Mouse (Mus musculus): ENCODE measurements around the gene Crlf2.

Crlf2 gene

GRCm38 (mm10) chr5:109558404-109559160 is at the start of gene Crlf2:
TSS of gene Crlf2 (minus strand) at chr5:109558993.
- DNase-seq (ENCODE audit: low spot score): peak; percentile 96

GRCm38 (mm10) chr5:109602585-109602984 is 43.8 kb upstream of the Crlf2 start:
- peak; percentile 7 for DNase-seq (ENCODE audit: low spot score)

GRCm38 (mm10) chr5:109601080-109601479 is 42.3 kb upstream of the Crlf2 start:
- DNase-seq (ENCODE audit: low spot score): no peak

GRCm38 (mm10) chr5:109598876-109599275 is 40.1 kb upstream of the Crlf2 start:
- DNase-seq (ENCODE audit: low spot score): no peak

- no peak for DNase-seq (ENCODE audit: low spot score)
Observed at GRCm38 (mm10) chr5:109596647-109597046, 37.9 kb upstream of the Crlf2 start.

DNA sequence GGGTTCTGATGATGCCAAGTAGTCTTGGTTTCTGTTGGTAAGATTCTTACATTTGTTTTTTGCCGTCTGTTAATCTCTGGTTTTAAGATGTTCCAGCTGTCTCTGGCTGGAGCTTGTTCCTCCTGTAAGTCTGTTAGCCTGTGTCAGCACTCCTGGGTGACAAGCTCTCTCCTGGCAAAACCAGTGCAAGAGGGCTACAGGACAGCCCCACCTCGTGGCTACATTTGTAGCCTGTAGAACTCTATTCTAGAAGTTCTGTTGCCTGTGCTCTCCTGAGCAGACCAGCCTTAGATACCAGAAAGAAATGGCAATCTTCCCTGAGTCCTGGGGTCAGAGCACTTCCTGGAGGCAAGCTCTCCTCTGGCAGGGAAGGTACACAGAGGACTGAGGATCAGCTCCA is 4.0 kb upstream of the Crlf2 start:
- no peak for DNase-seq (ENCODE audit: low spot score)

- DNase-seq (ENCODE audit: low spot score): peak; percentile 15
Observed at GRCm38 (mm10) chr5:109559191-109559590, 398 bp upstream of the Crlf2 start.

DNA sequence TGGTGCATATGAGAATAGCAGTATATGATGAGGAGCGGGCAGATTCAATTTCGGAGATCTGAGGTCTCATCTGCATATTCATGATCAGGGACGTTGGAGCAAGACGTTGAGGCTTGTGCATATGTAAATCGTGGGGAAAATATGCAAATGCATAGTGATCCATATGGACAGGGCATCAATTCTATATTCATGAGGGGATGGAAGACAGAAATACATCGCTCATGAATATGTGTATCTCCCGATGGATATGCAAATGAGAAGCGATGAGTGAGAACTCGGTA is 730 bp downstream of the Crlf2 start:
- DNase-seq (ENCODE audit: low spot score): no peak

GRCm38 (mm10) chr5:109557321-109558122 is 1.3 kb downstream of the Crlf2 start:
- peak; percentile 98 for DNase-seq (ENCODE audit: low spot score)

GRCm38 (mm10) chr5:109556591-109557320 is 2.0 kb downstream of the Crlf2 start:
- peak; percentile 94 for DNase-seq (ENCODE audit: low spot score)

- peak; percentile 67 for DNase-seq (ENCODE audit: low spot score)
Observed at GRCm38 (mm10) chr5:109555676-109556571, 2.9 kb downstream of the Crlf2 start.

DNA sequence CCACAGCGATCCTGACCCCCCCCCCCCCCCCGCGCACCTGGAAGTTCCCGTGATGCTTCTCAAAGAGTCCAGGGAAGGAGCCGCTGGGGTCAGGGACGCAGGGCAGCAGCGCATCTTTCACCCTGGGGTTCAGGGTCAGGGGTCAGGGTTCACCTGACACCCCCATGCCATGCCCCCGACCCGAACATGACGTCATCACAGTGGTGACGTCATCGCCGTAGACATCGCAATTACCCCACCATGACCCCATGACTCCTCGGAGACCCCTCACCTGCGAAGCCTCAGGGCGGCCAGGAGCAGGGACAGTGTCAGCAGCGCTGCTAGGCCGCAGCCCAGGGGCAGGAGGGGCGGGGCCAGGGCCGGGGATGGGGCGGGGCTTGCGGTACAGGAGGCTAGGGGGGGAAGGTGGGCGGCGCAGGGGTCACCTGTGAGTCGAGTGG is 3.5 kb downstream of the Crlf2 start:
- DNase-seq (ENCODE audit: low spot score): peak; percentile 30

DNA sequence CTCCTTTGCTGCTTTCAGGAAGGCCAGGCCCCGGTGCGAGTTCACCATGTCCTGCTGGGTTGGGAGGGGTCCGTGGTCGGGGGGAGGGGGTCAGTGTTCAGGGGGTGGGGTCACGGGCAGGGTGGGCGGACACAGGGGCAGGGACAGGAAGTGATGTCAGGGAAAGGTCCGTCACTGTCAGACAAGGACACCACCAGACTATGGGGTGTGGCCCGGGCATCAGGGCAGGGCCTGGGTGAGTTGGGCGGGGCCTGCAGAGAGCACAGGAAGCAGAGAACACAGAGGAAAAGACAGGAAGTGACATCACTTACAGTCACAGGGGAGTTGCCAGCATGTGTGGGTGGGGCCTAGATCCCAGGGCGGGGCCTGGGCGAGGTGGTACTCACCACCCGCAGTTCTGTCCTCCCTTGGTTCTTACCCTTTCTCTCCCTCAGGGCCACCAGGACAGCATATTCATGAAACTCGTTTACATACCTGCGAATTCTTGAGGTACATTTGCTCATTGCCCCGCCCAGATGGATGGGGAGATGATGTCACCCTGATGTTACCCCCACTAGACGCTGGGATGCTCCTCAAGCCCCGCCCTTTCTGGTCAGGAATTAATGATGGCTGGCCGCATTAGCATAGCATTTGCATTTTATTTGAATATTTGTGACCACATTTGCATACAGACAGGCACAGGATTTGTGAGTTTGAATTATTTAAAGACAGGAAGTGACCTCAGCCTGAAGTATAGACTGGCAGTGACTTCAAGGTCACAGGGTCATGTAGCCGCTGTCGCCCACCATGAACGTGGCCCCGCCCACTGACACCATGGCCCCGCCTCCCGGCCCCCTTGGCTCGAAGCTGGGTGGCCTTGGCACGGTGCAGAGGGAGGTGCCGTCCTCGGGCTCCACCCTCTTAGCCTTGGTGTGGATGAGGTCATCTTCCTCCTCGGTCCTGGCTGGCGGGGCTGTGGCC is 4.4 kb downstream of the Crlf2 start:
- peak; percentile 13 for DNase-seq (ENCODE audit: low spot score)

DNA sequence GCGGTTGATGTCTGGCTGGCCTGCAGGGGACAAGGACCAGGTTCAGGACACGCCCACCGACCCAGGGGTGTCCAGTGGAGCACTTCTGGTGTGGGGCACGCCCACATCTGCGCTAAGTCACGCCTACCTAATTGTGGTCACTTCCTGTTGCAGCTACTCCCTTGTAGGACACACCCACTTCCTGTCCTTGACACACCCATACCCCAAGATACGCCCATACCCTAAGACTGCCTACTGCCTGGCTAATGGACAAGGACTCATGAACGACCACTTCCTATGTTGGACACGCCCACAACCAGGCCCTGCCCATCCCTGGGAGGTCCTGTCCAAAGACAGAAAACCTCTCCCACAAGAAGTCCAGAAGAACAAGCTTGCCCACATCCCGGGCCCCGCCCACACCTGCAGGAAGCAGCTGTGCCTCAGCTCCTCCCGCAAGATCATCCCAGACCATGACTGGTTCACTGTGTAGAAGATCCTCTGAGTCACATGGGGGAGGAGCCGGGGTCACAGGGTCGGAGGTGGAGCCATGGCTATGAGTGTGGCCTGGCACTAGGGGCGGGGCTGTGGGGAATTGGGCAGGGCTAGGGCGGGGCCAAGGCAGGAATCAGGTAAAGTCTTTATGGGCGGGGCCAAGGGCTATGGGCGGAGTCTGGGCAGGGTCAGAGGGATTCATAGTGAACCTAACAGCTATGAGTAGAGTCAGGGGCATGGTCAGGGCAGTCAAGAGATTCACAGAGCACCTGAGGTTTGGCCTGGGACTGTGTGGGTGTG is 5.4 kb downstream of the Crlf2 start:
- DNase-seq (ENCODE audit: low spot score): peak; percentile 7

DNA sequence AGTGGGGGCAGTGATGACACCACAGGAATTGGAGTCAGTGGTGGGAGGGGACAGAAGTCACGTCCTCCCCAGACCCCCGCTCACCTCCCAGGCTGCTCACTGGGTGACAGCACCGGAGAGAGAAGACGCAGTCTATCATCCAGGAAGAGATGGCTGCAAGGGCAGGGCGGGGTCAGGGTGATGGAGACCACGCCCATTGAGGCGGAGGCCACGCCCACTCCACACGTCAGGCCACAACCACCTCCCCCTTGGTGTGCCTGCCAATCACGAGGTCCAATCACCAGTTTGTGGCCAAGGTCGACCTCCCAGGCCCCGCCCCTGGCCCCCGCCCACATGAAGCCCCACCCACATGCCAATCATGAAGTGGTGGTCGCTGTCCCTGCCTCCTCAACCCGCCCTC is 6.3 kb downstream of the Crlf2 start:
- DNase-seq (ENCODE audit: low spot score): no peak

DNA sequence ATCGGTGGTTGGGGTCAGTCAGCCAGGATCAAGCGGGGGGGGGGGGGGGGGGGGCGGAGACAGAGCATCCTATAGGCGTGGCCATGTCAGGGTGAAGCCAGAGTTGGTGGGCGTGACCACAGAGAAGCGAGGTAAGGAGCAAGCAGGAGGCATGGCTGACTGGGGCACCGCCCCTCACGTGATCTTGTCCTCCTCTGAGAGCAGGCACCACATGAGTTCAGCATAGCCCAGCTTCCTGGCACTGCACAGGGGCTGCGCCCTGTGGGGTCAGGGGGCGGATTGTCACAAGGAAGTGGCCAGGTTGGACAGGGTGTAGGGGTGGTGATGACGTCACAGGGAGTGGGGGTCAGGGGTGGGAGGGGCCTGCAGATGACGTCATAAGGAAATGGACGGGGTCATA is 6.7 kb downstream of the Crlf2 start:
- DNase-seq (ENCODE audit: low spot score): no peak

DNA sequence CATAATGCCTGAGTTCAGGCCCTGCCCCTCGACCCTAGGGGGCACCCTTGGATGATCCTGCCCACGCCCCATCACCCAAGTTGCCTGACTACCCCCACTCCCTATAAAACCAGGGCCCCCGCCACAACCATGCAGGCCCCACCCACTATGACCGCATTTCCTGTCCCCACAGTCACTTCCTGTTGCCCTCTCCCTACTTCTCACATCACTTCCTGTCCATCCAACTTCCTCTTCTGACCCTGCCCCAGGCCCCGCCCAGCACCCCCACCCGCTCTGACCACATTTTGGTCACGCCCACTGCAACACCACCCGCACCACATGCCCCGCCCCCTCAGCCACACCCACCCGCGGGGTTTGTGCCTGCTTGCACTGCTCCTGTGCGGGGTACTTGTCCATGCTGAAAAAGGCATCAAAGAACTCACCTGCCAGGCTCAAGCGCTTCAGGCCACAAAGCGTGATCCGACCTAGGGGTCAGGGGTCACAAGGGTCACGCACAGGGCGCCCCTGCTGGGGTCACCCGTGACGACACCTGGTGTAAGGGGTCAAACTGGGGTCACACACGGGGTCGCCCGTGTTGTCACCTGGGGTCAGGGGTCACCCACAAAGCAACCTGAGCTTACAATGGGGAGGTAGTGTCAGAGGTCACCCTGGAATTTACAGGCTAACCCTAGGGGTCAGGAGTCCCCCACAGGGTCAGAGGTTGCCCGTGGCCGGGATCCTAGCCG is 7.6 kb downstream of the Crlf2 start:
- peak; percentile 15 for DNase-seq (ENCODE audit: low spot score)

- no peak for DNase-seq (ENCODE audit: low spot score)
Observed at GRCm38 (mm10) chr5:109550225-109550935, 8.4 kb downstream of the Crlf2 start.
